8 mouse cellular contexts compared by ENCODE assay signal in the genomic region with DNA sequence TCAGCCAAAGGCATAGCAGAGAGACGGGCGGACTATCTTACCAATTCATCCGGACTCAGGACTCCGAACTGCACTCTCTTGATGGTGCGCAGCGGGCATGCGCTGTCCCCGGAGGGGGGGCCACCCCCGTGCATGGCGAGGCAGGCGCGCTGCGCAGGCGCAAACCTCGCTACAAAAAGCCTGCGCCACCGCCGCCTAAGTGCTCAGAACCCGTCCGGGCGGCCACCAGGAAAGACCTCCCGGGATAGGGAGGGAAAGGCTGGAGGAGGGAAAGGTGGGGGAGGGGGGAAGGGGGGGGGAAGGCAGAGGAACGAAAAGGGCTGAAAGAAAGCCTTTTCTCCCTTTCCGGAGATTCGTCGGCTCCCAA. TPM values are rescaled to one million over a fixed set of nuclear protein-coding genes. Genes with fewer than 3 reads are reported as not detected.
DNase-seq lines count a peak whose midpoint lies in the region; ATAC-seq and TF ChIP-seq lines count a peak whose summit lies in the region.

No protein-coding gene starts in this region.

- peaks cover 0 to 12% of the 10 kb centered on the region in 2 experiments for H3K36me3 ChIP-seq in CH12.LX (replicated peaks in 1 of 2; ENCODE audit: control insufficient read depth in 1 of 2, insufficient read depth in 1 of 2, low read length in 1 of 2)
- H3K36me3 ChIP-seq in forebrain, embryonic 12.5 days (replicated peaks) = no peaks in the 10 kb centered on the region
- 0 out of 2 replicates have a peak, but pooled peaks cover 1% of the 10 kb centered on the region for H3K36me3 ChIP-seq in liver, postnatal 0 days (replicated peaks; ENCODE audit: insufficient read depth, low read length)
- H3K36me3 ChIP-seq in neural tube, embryonic 14.5 days (ENCODE audit: control insufficient read depth, insufficient read depth, low read length) = no peaks in the 10 kb centered on the region

- no peak for TF ChIP-seq POLR2A in CH12.LX (IDR thresholded peaks at IDR 0.05; ENCODE audit: low read depth, low read length)

- DNase-seq in CH12.LX (ENCODE audit: extremely low read depth) = peak; percentile 95
- DNase-seq in c-Kit-positive CD71-positive TER-119-negative erythroid progenitor cells, embryonic 14.5 days (ENCODE audit: low read depth) = peak; percentile 89
- DNase-seq in heart, postnatal 10 days = peak; percentile 98
- peak; percentile 64 for DNase-seq in large intestine, adult 2 months (ENCODE audit: low read depth, low spot score)
- DNase-seq in liver, postnatal 0 days = peak; percentile 97
- DNase-seq in testis, postnatal 10 days (ENCODE audit: low spot score) = peak; percentile 98

- H3K4me2 ChIP-seq in CH12.LX (ENCODE audit: insufficient read depth, low read depth, poor library complexity, severe bottlenecking) = peak overlapping the region; percentile 98
- peak overlapping the region; percentile 78 for H3K4me2 ChIP-seq in forebrain, embryonic 12.5 days
- H3K4me2 ChIP-seq in liver, postnatal 0 days (ENCODE audit: low read depth, low read length) = peak overlapping the region; percentile 96
- H3K4me2 ChIP-seq in neural tube, embryonic 14.5 days (ENCODE audit: low read depth, low read length) = peak overlapping the region; percentile 79

- peak overlapping the region; percentile 55 to 60 (median 57) for H3K4me3 ChIP-seq in CH12.LX (replicated peaks in 1 of 3; ENCODE audit: low read depth in 2 of 3, low read length in 2 of 3, poor library complexity in 1 of 3)
- H3K4me3 ChIP-seq in forebrain, embryonic 12.5 days (replicated peaks) = peak overlapping the region; percentile 52
- H3K4me3 ChIP-seq in liver, postnatal 0 days (ENCODE audit: low read depth, low read length) = peak overlapping the region; percentile 71
- H3K4me3 ChIP-seq in neural tube, embryonic 14.5 days (ENCODE audit: low read depth, low read length) = peak overlapping the region; percentile 50

- no peaks in the 10 kb centered on the region for H3K27me3 ChIP-seq in CH12.LX (replicated peaks)
- no peaks in the 10 kb centered on the region for H3K27me3 ChIP-seq in forebrain, embryonic 12.5 days
- H3K27me3 ChIP-seq in liver, postnatal 0 days (ENCODE audit: insufficient read depth, low read length) = no peaks in the 10 kb centered on the region
- no peaks in the 10 kb centered on the region for H3K27me3 ChIP-seq in neural tube, embryonic 14.5 days (ENCODE audit: control insufficient read depth, insufficient read depth, low read length)

- WGBS in forebrain, embryonic 12.5 days = under 1% methylated on average over 26 of the region's 26 CpGs
- WGBS in large intestine, adult 2 months = under 1% methylated on average over 26 of the region's 26 CpGs
- WGBS in liver, postnatal 0 days (ENCODE audit: insufficient replicate concordance) = under 1% methylated on average over 25 of the region's 26 CpGs
- WGBS in neural tube, embryonic 14.5 days = 3% methylated on average over 26 of the region's 26 CpGs

- peak overlapping the region; percentile 75 for H3K27ac ChIP-seq in CH12.LX (ENCODE audit: insufficient read depth, low read depth)
- H3K27ac ChIP-seq in forebrain, embryonic 12.5 days = peak overlapping the region; percentile 99
- peak overlapping the region; percentile 95 for H3K27ac ChIP-seq in liver, postnatal 0 days (ENCODE audit: low read depth)
- peak overlapping the region; percentile 94 for H3K27ac ChIP-seq in neural tube, embryonic 14.5 days (ENCODE audit: low read depth, low read length)

- no peak for TF ChIP-seq CTCF in CH12.LX (conservative IDR thresholded peaks at IDR 0.05 in 1 of 2, IDR thresholded peaks at IDR 0.05 in 1 of 2; ENCODE audit: low read depth in 2 of 2, low read length in 2 of 2)
- no peak for TF ChIP-seq CTCF in liver, postnatal 0 days (IDR thresholded peaks at IDR 0.05; ENCODE audit: low read depth)

- H3K4me1 ChIP-seq in CH12.LX (ENCODE audit: control insufficient read depth in 1 of 2, insufficient read depth in 2 of 2) = peaks cover 13 to 47% of the 10 kb centered on the region in 2 experiments
- H3K4me1 ChIP-seq in forebrain, embryonic 12.5 days = peaks cover 53% of the 10 kb centered on the region
- H3K4me1 ChIP-seq in liver, postnatal 0 days (ENCODE audit: insufficient read depth) = peaks cover 32% of the 10 kb centered on the region
- H3K4me1 ChIP-seq in neural tube, embryonic 14.5 days (ENCODE audit: control insufficient read depth, insufficient read depth, low read length) = peaks cover 44% of the 10 kb centered on the region

- H3K79me2 ChIP-seq in CH12.LX (replicated peaks; ENCODE audit: control insufficient read depth, extremely low read depth, insufficient read depth, poor library complexity, severe bottlenecking) = peaks cover 46% of the 10 kb centered on the region

- peak; percentile 87 for ATAC-seq in forebrain, embryonic 12.5 days (ENCODE audit: low FRiP score)
- ATAC-seq in liver, postnatal 0 days = peak; percentile 79
- peak; percentile 85 for ATAC-seq in neural tube, embryonic 14.5 days (ENCODE audit: low read depth)

- no peak for TF ChIP-seq RAD21 in CH12.LX (IDR thresholded peaks at IDR 0.05; ENCODE audit: low read depth, low read length)

- H3K9ac ChIP-seq in CH12.LX (ENCODE audit: insufficient read depth, low read depth) = peak overlapping the region; percentile 93
- peak overlapping the region; percentile 86 for H3K9ac ChIP-seq in forebrain, embryonic 12.5 days
- H3K9ac ChIP-seq in liver, postnatal 0 days (replicated peaks) = peak overlapping the region; percentile 88
- H3K9ac ChIP-seq in neural tube, embryonic 14.5 days (replicated peaks; ENCODE audit: low read depth, low read length) = peak overlapping the region; percentile 90

- intact Hi-C loops in heart, postnatal 10 days (cut with DNase I) = loop anchor here (2.0 to 5.0 kb wide), 2 partner anchors 119 to 234 kb away; partner anchors contain the start of gene Gabarap

- in situ Hi-C loops in CH12.LX (cut with MboI; ENCODE audit: low pct_ligation_motif_present, low pct_unique_long_range_greater_than_20kb, low sequenced_read_pairs) = loop anchor here (5.0 kb wide), 1 partner anchor 34 kb away; no protein-coding TSS in a partner anchor

- H3K9me3 ChIP-seq in CH12.LX (replicated peaks; ENCODE audit: low read length) = no peaks in the 10 kb centered on the region
- no peaks in the 10 kb centered on the region for H3K9me3 ChIP-seq in forebrain, embryonic 12.5 days
- no peaks in the 10 kb centered on the region for H3K9me3 ChIP-seq in liver, postnatal 0 days (ENCODE audit: low read length)
- H3K9me3 ChIP-seq in neural tube, embryonic 14.5 days (ENCODE audit: control insufficient read depth, low read length) = no peaks in the 10 kb centered on the region

- dilution Hi-C loops in CH12.LX (cut with MboI; ENCODE audit: extremely low pct_ligation_motif_present, extremely low pct_unique_long_range_greater_than_20kb, low sequenced_read_pairs) = no loop called here

- no peak for TF ChIP-seq EP300 in CH12.LX (IDR thresholded peaks at IDR 0.05; ENCODE audit: low read length)
- TF ChIP-seq EP300 in liver, postnatal 0 days (IDR thresholded peaks at IDR 0.05; ENCODE audit: low read depth) = no peak

RNA-seq across cellular contexts. Expression of gene Polr2a, which starts 0.4 kb away (rescaled TPM):
- 44.5 and 45.0 TPM in 2 replicates for total RNA-seq in CH12.LX (2012; rRNA removed)
- total RNA-seq in CH12.LX (2014; rRNA removed) = 10.3 and 14.8 TPM in 2 replicates
- polyA plus RNA-seq in CH12.LX (2012; ENCODE audit: insufficient read length, low read depth) = 137 and 162 TPM in 2 replicates
- polyA plus RNA-seq in forebrain, embryonic 12.5 days (2016; fragmentation: Nextera tagmentation; extraction: Ambion mirVana) = 31.3 and 35.4 TPM in 2 replicates
- total RNA-seq in heart, postnatal 10 days (2021) = 10 to 100 TPM; 44.5 to 47.5 TPM
- polyA plus RNA-seq in large intestine, adult 2 months (2012; rRNA removed) = 17.5 and 33.3 TPM in 2 replicates
- 6.6 and 6.8 TPM in 2 replicates for polyA plus RNA-seq in liver, postnatal 0 days (2015; fragmentation: Nextera tagmentation; extraction: Ambion mirVana)
- polyA plus RNA-seq in neural tube, embryonic 14.5 days (2014; fragmentation: Nextera tagmentation; extraction: Ambion mirVana) = 23.5 and 30.7 TPM in 2 replicates

RNA-seq across cellular contexts. Expression of gene Slc35g3, which starts 3.7 kb away (rescaled TPM):
- total RNA-seq in CH12.LX (2012; rRNA removed) (not detected in 2 replicates), CH12.LX (2014; rRNA removed) (not detected in 2 replicates)
- not detected in 2 replicates for polyA plus RNA-seq in CH12.LX (2012; ENCODE audit: insufficient read length, low read depth)
- 0.13 and 0.33 TPM in 2 replicates for polyA plus RNA-seq in forebrain, embryonic 12.5 days (2016; fragmentation: Nextera tagmentation; extraction: Ambion mirVana)
- total RNA-seq in heart, postnatal 10 days (2021) = under 1 TPM; 0.17 to 0.40 TPM
- polyA plus RNA-seq in large intestine, adult 2 months (2012; rRNA removed) = 0.07 TPM in 1 of 2 replicates, not detected in the other
- not detected in 2 replicates for polyA plus RNA-seq in liver, postnatal 0 days (2015; fragmentation: Nextera tagmentation; extraction: Ambion mirVana)
- not detected in 2 replicates for polyA plus RNA-seq in neural tube, embryonic 14.5 days (2014; fragmentation: Nextera tagmentation; extraction: Ambion mirVana)

RNA-seq across cellular contexts. Expression of gene Zbtb4, which starts 7.6 kb away (rescaled TPM):
- total RNA-seq in CH12.LX (2012; rRNA removed) (3.4 TPM in 2 replicates), CH12.LX (2014; rRNA removed) (0.75 and 0.77 TPM in 2 replicates)
- polyA plus RNA-seq in CH12.LX (2012; ENCODE audit: insufficient read length, low read depth) = 2.3 and 3.0 TPM in 2 replicates
- polyA plus RNA-seq in forebrain, embryonic 12.5 days (2016; fragmentation: Nextera tagmentation; extraction: Ambion mirVana) = 1.3 and 1.5 TPM in 2 replicates
- total RNA-seq in heart, postnatal 10 days (2021) = 10 to 100 TPM; 42.2 to 43.9 TPM
- polyA plus RNA-seq in large intestine, adult 2 months (2012; rRNA removed) = 7.5 and 10.7 TPM in 2 replicates
- 0.67 and 0.75 TPM in 2 replicates for polyA plus RNA-seq in liver, postnatal 0 days (2015; fragmentation: Nextera tagmentation; extraction: Ambion mirVana)
- 4.3 and 6.0 TPM in 2 replicates for polyA plus RNA-seq in neural tube, embryonic 14.5 days (2014; fragmentation: Nextera tagmentation; extraction: Ambion mirVana)

RNA-seq across cellular contexts. Expression of gene Chrnb1, which starts 37.7 kb away (rescaled TPM):
- total RNA-seq in CH12.LX (2012; rRNA removed) (2.1 and 2.2 TPM in 2 replicates), CH12.LX (2014; rRNA removed) (1.9 TPM in 2 replicates)
- 5.9 and 6.6 TPM in 2 replicates for polyA plus RNA-seq in CH12.LX (2012; ENCODE audit: insufficient read length, low read depth)
- 1.2 and 1.8 TPM in 2 replicates for polyA plus RNA-seq in forebrain, embryonic 12.5 days (2016; fragmentation: Nextera tagmentation; extraction: Ambion mirVana)
- 1 to 10 TPM; 5.8 to 7.1 TPM for total RNA-seq in heart, postnatal 10 days (2021)
- polyA plus RNA-seq in large intestine, adult 2 months (2012; rRNA removed) = 7.3 and 10.3 TPM in 2 replicates
- polyA plus RNA-seq in liver, postnatal 0 days (2015; fragmentation: Nextera tagmentation; extraction: Ambion mirVana) = 0.73 and 0.76 TPM in 2 replicates
- polyA plus RNA-seq in neural tube, embryonic 14.5 days (2014; fragmentation: Nextera tagmentation; extraction: Ambion mirVana) = 0.78 and 1.3 TPM in 2 replicates

RNA-seq across cellular contexts. Expression of gene Fgf11, which starts 43.6 kb away (rescaled TPM):
- total RNA-seq in CH12.LX (2012; rRNA removed) = 0.92 and 0.93 TPM in 2 replicates
- 1.6 and 1.8 TPM in 2 replicates for total RNA-seq in CH12.LX (2014; rRNA removed)
- 3.7 and 3.9 TPM in 2 replicates for polyA plus RNA-seq in CH12.LX (2012; ENCODE audit: insufficient read length, low read depth)
- polyA plus RNA-seq in forebrain, embryonic 12.5 days (2016; fragmentation: Nextera tagmentation; extraction: Ambion mirVana) = 2.6 and 3.2 TPM in 2 replicates
- total RNA-seq in heart, postnatal 10 days (2021) = 1 to 10 TPM; 1.9 to 3.5 TPM
- polyA plus RNA-seq in large intestine, adult 2 months (2012; rRNA removed) = 2.8 and 4.4 TPM in 2 replicates
- 0.04 and 0.07 TPM in 2 replicates for polyA plus RNA-seq in liver, postnatal 0 days (2015; fragmentation: Nextera tagmentation; extraction: Ambion mirVana)
- 6.4 and 9.1 TPM in 2 replicates for polyA plus RNA-seq in neural tube, embryonic 14.5 days (2014; fragmentation: Nextera tagmentation; extraction: Ambion mirVana)

Comparison
In these comparisons a context has a peak if more than half of its experiments do, and no peak if none do; other contexts are left out.
1. Peak in every context shown above with its lines: DNase-seq, ATAC-seq, H3K4me3 ChIP-seq and H3K27ac ChIP-seq.